Mouse (Mus musculus) intestine, embryonic 15.5 days (tissue): ENCODE results near the gene Rbmx2. TPM values are rescaled to one million over a fixed set of nuclear protein-coding genes. Genes with fewer than 3 reads are reported as not detected.

Source experiments
- polyA plus RNA-seq: library from polyadenylated mRNA; unstranded; fragments of >200 nt; fragmentation: Nextera tagmentation; extraction: Ambion mirVana; gene quantifications from 2 replicates; pipeline ENCODE4 v1.2.1, GENCODE M21; 2015

The Rbmx2 gene
- polyA plus RNA-seq, 1 experiment from 2014 or later, result 19.8 TPM

Other genes starting within 250 kb of the Rbmx2 start
- gene Elf4, start 231.9 kb upstream of the Rbmx2 start, polyA plus RNA-seq, result 13.0 and 13.9 TPM in 2 replicates
- gene Aifm1, start 181.4 kb upstream of the Rbmx2 start, polyA plus RNA-seq, result 95.1 and 102 TPM in 2 replicates
- gene Rab33a, start 175.7 kb upstream of the Rbmx2 start, polyA plus RNA-seq, result 5.5 and 7.4 TPM in 2 replicates
- gene Zfp280c, start 100.5 kb upstream of the Rbmx2 start, polyA plus RNA-seq, result 6.5 and 7.6 TPM in 2 replicates
- gene Slc25a14, start 71.6 kb upstream of the Rbmx2 start, polyA plus RNA-seq, result 12.0 and 13.7 TPM in 2 replicates
- 0.21 and 0.48 TPM in 2 replicates for gene Gpr119, start 20.5 kb upstream of the Rbmx2 start, polyA plus RNA-seq
- gene Gm595, start 182.7 kb downstream of the Rbmx2 start, polyA plus RNA-seq, result not detected in 2 replicates